Mouse (Mus musculus) lung, embryonic 15.5 days (tissue): ENCODE data around the gene Klhl5. TPM values are rescaled to one million over a fixed set of nuclear protein-coding genes. Genes with fewer than 3 reads are reported as not detected.

ENCODE experiments used
- ATAC-seq: fragments of 200-750 bp; cut with Nextera tagmentation; 2 replicates; pipeline ENCODE4 v1.8.0; 2017; ENCODE audit warnings: moderate number of reproducible peaks, borderline replicate concordance; ENCODE audit not compliant: low FRiP score, low TSS enrichment; ENCODE audit errors: extremely low read depth
- H3K27ac ChIP-seq: fragments of 300-500 bp; sonication (generic); 2 replicates; pipeline ENCODE4 v1.5.1; 2015; ENCODE audit warnings: moderate library complexity, mild to moderate bottlenecking, inconsistent platforms
- H3K27me3 ChIP-seq: fragments of 300-500 bp; sonication (generic); 2 replicates; pipeline ENCODE4 v1.6.1; 2015; ENCODE audit warnings: inconsistent platforms
- H3K36me3 ChIP-seq: fragments of 300-500 bp; sonication (generic); 2 replicates; pipeline ENCODE4 v1.6.1; 2015; ENCODE audit warnings: inconsistent platforms
- H3K4me1 ChIP-seq: fragments of 300-500 bp; sonication (generic); 2 replicates; pipeline ENCODE4 v1.6.1; 2015; ENCODE audit warnings: inconsistent platforms
- H3K4me2 ChIP-seq: fragments of 300-500 bp; sonication (generic); 2 replicates; pipeline ENCODE4 v1.6.1; 2015; ENCODE audit warnings: inconsistent platforms, mild to moderate bottlenecking, moderate library complexity
- H3K4me3 ChIP-seq: fragments of 300-500 bp; sonication (generic); 2 replicates; pipeline ENCODE4 v1.5.1; 2015; ENCODE audit warnings: mild to moderate bottlenecking, inconsistent platforms
- H3K9ac ChIP-seq: fragments of 300-500 bp; sonication (generic); 2 replicates; pipeline ENCODE4 v1.6.1; 2015; ENCODE audit warnings: inconsistent platforms
- H3K9me3 ChIP-seq: fragments of 300-500 bp; sonication (generic); 2 replicates; pipeline ENCODE4 v1.6.1; 2016; ENCODE audit warnings: inconsistent platforms
- WGBS: fragments of 180-500 bp; shearing (Covaris S2); methylation state at CpG from one replicate; pipeline ENCODE4 v1.1.7; 2015; 5-methylcytosine and 5-hydroxymethylcytosine counted together
- polyA plus RNA-seq: library from polyadenylated mRNA; unstranded; fragments of >200 nt; fragmentation: Nextera tagmentation; extraction: Ambion mirVana; gene quantifications from 2 replicates; pipeline ENCODE4 v1.2.1, GENCODE M21; 2015

Gene Klhl5
- polyA plus RNA-seq, 1 experiment from 2014 or later = 28.6 TPM

GRCm38 (mm10) chr5:65078081-65078480 lies 29.3 kb upstream of the Klhl5 start:
- no peak for ATAC-seq
- H3K27ac ChIP-seq = no peak overlapping the region
- 83% methylated on average over 4 of the region's 4 CpGs for WGBS

GRCm38 (mm10) chr5:65079881-65080280 lies 27.5 kb upstream of the Klhl5 start:
- no peak for ATAC-seq
- peak overlapping the region; percentile 41 for H3K4me2 ChIP-seq
- H3K4me1 ChIP-seq = no peaks in the 10 kb centered on the region
- no peaks in the 10 kb centered on the region for H3K9me3 ChIP-seq
- H3K27ac ChIP-seq = no peak overlapping the region
- WGBS = 17% methylated on average over 9 of the region's 9 CpGs
- no peaks in the 10 kb centered on the region for H3K36me3 ChIP-seq
- peak overlapping the region; percentile 28 for H3K4me3 ChIP-seq
- no peak overlapping the region for H3K9ac ChIP-seq
- no peaks in the 10 kb centered on the region for H3K27me3 ChIP-seq

More at GRCm38 (mm10) chr5:65078081-65078480, 29.3 kb upstream of the Klhl5 start:
- Histone ChIP-seq H3K36me3 (no peaks in the 10 kb centered on the region), H3K9ac (no peak overlapping the region), H3K4me1 (no peaks in the 10 kb centered on the region), H3K27me3 (no peaks in the 10 kb centered on the region), H3K4me3 (no peak overlapping the region), H3K9me3 (no peaks in the 10 kb centered on the region), H3K4me2 (no peak overlapping the region)

GRCm38 (mm10) chr5:65081836-65082235 lies 25.5 kb upstream of the Klhl5 start:
- Histone ChIP-seq H3K9me3 (no peaks in the 10 kb centered on the region), H3K4me2 (no peak overlapping the region), H3K36me3 (no peaks in the 10 kb centered on the region), H3K27me3 (no peaks in the 10 kb centered on the region), H3K4me3 (no peak overlapping the region), H3K9ac (no peak overlapping the region), H3K4me1 (no peaks in the 10 kb centered on the region), H3K27ac (no peak overlapping the region)
- WGBS = 84% methylated on average over 4 of the region's 4 CpGs
- no peak for ATAC-seq

DNA sequence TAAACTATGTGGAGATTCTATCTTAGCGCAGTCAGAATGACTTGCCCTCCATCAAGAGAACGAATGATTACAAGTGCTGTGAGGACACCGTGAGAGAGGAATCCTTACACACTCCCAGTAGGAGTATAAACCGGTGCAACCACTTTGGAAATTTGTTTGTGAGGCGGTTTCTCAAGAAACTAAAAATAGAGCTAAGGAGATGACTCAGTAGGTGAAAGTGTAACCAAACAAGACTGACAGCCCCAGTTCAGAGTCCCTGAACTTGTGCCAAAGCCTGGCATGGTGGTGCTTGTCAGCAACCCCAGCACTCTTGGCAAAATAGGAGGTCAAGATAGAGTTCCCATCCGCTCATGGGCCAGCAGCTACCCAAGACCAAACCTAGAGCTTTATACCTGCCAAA lies 20.8 kb upstream of the Klhl5 start:
- no peak for ATAC-seq
- WGBS = 53% methylated on average over 6 of the region's 6 CpGs
- H3K27ac ChIP-seq = no peak overlapping the region
- H3K4me1 ChIP-seq = peaks cover 2% of the 10 kb centered on the region; the same call in 1 of the 2 replicates
- H3K9ac ChIP-seq = no peak overlapping the region
- no peak overlapping the region for H3K4me2 ChIP-seq
- no peaks in the 10 kb centered on the region for H3K9me3 ChIP-seq
- H3K27me3 ChIP-seq = no peaks in the 10 kb centered on the region
- no peak overlapping the region for H3K4me3 ChIP-seq
- no peaks in the 10 kb centered on the region for H3K36me3 ChIP-seq

- Histone ChIP-seq H3K27ac (no peak overlapping the region), H3K9ac (no peak overlapping the region), H3K4me2 (no peak overlapping the region), H3K9me3 (no peaks in the 10 kb centered on the region), H3K4me1 (peaks cover 14% of the 10 kb centered on the region), H3K4me3 (no peak overlapping the region), H3K36me3 (no peaks in the 10 kb centered on the region), H3K27me3 (no peaks in the 10 kb centered on the region)
- 51% methylated on average over 3 of the region's 3 CpGs for WGBS
- no peak for ATAC-seq
These were observed 17.6 kb upstream of the Klhl5 start for GRCm38 (mm10) chr5:65089707-65090106.

GRCm38 (mm10) chr5:65091184-65091858 lies 16.0 kb upstream of the Klhl5 start:
- WGBS = 50% methylated on average over 11 of the region's 11 CpGs
- Histone ChIP-seq H3K4me2 (0 out of 2 replicates have a peak overlapping the region, but pooled peaks have one; percentile 7), H3K4me3 (no peak overlapping the region), H3K27ac (peak overlapping the region; percentile 48; the same call in 1 of the 2 replicates), H3K9ac (no peak overlapping the region), H3K36me3 (no peaks in the 10 kb centered on the region), H3K9me3 (no peaks in the 10 kb centered on the region), H3K27me3 (no peaks in the 10 kb centered on the region), H3K4me1 (peaks cover 14% of the 10 kb centered on the region)
- no peak for ATAC-seq

DNA sequence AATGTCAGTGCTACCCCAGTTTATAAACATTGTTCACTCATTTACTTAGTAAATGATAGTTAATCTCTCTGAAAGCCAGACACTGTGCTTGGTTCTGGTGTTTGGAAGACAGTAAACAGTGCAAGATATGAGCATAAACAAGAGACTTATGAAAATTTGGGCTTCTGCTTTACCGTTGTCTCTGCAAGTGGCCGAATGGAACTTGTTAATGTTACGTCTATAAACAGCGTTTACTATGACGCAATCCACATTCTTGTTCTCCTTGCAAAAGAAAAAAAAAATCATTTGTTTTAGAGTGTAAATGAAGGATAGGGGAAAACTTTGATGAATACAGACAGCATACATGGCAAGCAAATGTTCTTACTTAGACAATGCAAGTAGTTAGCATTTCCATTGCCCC lies 15.4 kb upstream of the Klhl5 start, which contains the start of gene Tmem156:
Gene Tmem156 (minus strand): TSS at position 212 of the 400 bp plus-strand sequence.
- Histone ChIP-seq H3K27ac (peak within 1 kb of the TSS; percentile 48; the same call in 1 of the 2 replicates), H3K4me1 (peaks cover 14% of the 10 kb centered on the region), H3K9ac (no peak within 1 kb of the TSS), H3K4me3 (no peak within 1 kb of the TSS), H3K4me2 (peak within 1 kb of the TSS; percentile 7; the same call in 1 of the 2 replicates), H3K27me3 (no peaks in the 10 kb centered on the region), H3K36me3 (no peaks in the 10 kb centered on the region), H3K9me3 (no peaks in the 10 kb centered on the region)
- 30% methylated on average over 5 of the region's 5 CpGs for WGBS
- no peak for ATAC-seq

- Histone ChIP-seq H3K27ac (no peak overlapping the region), H3K27me3 (no peaks in the 10 kb centered on the region), H3K36me3 (no peaks in the 10 kb centered on the region), H3K4me1 (peaks cover 20% of the 10 kb centered on the region), H3K9me3 (no peaks in the 10 kb centered on the region), H3K4me2 (no peak overlapping the region), H3K4me3 (no peak overlapping the region), H3K9ac (no peak overlapping the region)
- no peak for ATAC-seq
These were observed 13.6 kb upstream of the Klhl5 start for GRCm38 (mm10) chr5:65093769-65094168.

DNA sequence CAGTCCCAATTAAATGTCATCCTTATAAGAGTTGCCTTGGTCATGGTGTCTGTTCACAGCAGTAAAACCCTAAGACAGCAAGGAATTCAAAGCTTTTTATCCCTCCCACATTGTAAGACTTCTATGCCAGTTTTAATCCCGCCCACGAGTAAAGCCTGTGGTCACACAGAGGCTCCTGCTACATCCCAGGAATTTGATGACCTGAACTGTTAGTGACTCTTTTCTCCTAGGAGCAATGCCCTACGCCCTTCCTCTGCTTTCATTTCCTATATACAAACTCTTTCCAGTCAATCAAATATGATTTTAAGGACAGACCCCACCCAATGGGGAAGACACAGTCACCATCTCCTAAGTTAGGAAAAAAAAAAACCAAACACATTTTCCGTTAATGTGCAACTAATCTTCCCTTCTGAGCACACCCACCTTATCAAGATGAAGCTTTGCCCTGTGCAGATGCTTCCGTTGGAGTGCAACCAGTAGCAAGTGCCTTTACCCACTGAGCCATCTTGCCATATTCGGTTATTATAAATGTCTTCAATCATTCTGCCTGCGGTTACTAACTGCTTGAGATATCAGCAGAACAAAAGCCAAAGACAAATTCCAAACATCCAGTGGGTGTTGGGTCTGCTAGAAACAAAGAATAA lies 12.3 kb upstream of the Klhl5 start:
- H3K4me3 ChIP-seq = no peak overlapping the region
- H3K36me3 ChIP-seq = no peaks in the 10 kb centered on the region
- no peak overlapping the region for H3K4me2 ChIP-seq
- no peak overlapping the region for H3K9ac ChIP-seq
- no peak overlapping the region for H3K27ac ChIP-seq
- no peak for ATAC-seq
- H3K4me1 ChIP-seq = peaks cover 20% of the 10 kb centered on the region
- WGBS = 74% methylated on average over 7 of the region's 7 CpGs
- H3K27me3 ChIP-seq = no peaks in the 10 kb centered on the region
- H3K9me3 ChIP-seq = no peaks in the 10 kb centered on the region

DNA sequence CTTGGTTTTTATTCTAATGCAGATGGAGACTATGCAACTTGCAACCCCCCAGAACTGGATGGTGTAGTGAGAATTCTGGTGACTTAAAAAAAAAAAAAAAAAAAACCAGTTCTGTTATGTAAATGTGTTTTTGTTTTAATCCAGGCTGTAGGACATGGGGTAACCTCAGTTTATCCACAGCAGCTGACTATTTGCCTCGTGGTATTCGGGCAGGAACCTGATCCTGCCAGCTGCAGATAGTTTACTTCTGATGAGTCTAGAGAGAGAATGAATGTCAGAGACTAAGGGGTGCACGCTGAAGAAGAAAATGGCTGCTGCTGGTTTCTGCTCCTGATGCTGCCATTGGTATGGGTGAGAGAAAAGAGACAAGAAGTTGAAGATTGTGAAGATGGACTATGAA lies 11.3 kb upstream of the Klhl5 start:
- Histone ChIP-seq H3K4me2 (no peak overlapping the region), H3K9ac (no peak overlapping the region), H3K36me3 (no peaks in the 10 kb centered on the region), H3K9me3 (no peaks in the 10 kb centered on the region), H3K27me3 (no peaks in the 10 kb centered on the region), H3K4me3 (no peak overlapping the region), H3K4me1 (peaks cover 20% of the 10 kb centered on the region), H3K27ac (no peak overlapping the region)
- no peak for ATAC-seq
- 74% methylated on average over 3 of the region's 3 CpGs for WGBS

GRCm38 (mm10) chr5:65096805-65097204 lies 10.5 kb upstream of the Klhl5 start:
- Histone ChIP-seq H3K9ac (no peak overlapping the region), H3K4me1 (peaks cover 15% of the 10 kb centered on the region; the same call in 1 of the 2 replicates), H3K9me3 (no peaks in the 10 kb centered on the region), H3K27ac (no peak overlapping the region), H3K27me3 (no peaks in the 10 kb centered on the region), H3K36me3 (no peaks in the 10 kb centered on the region), H3K4me3 (no peak overlapping the region), H3K4me2 (no peak overlapping the region)
- WGBS = 41% methylated on average over 3 of the region's 3 CpGs
- ATAC-seq = no peak

DNA sequence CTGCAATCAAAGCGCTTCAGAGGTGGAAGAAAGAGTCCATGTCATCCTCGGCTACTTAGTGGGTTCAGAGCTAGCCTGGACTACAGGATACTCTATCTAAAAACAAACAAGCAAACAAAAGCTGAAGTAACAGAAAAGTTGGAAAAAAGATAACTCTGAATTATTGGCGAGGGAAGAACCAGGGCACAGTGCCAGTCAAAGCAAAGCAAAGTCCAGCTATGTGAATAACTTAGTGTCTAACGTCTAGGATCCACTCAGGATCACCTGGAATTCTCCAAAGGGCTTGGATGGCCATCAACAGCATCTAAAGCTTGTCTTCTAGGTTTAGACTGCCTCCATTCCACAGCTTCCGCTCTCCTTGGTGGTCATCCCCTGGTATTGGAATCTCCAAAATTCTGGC lies 9.9 kb upstream of the Klhl5 start:
- H3K4me1 ChIP-seq = peaks cover 17% of the 10 kb centered on the region; the same call in 1 of the 2 replicates
- no peak overlapping the region for H3K4me2 ChIP-seq
- H3K27me3 ChIP-seq = no peaks in the 10 kb centered on the region
- WGBS = 68% methylated on average over 5 of the region's 5 CpGs
- H3K36me3 ChIP-seq = no peaks in the 10 kb centered on the region
- ATAC-seq = no peak
- H3K27ac ChIP-seq = peak overlapping the region; percentile 58
- H3K9me3 ChIP-seq = no peaks in the 10 kb centered on the region
- H3K9ac ChIP-seq = no peak overlapping the region
- no peak overlapping the region for H3K4me3 ChIP-seq
